Mouse (Mus musculus) fibroblast of lung, adult 2 months (primary cell): Measurements from ENCODE around the gene Dusp16.
"Not testable (repeated sequence)": the region's sequence is repeated elsewhere in the genome, so short reads cannot be mapped to it uniquely, and the experiment has no call there.

ENCODE experiments used
- DNase-seq: peaks from one replicate; pipeline ENCODE4 v3.0.0-alpha.2; 2011; ENCODE audit warnings: low read depth

Dusp16 gene

GRCm38 (mm10) chr6:134696554-134696953 lies 95.9 kb downstream of the Dusp16 start:
- no peak for DNase-seq

DNA sequence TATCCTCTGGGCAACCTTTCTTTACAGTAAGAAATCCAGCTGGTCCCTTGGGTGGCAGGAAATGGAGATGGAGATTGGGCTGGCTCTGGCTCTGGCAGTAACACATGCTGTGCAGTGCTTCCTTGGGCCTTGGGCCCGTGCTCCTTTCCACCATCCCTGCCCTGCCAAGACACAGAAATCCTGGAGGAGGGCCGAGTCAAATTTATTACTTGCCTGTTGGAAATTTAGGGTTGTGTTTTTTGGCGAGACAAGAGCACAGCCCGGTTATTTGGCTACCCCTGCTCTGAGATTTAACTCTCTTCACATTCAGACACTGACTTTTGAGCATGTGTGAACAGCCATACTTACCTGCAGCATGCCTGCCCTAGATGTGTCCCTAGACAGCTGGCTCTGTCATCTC lies 96.3 kb downstream of the Dusp16 start:
- peak; percentile 83 for DNase-seq

GRCm38 (mm10) chr6:134695625-134696024 lies 96.8 kb downstream of the Dusp16 start:
- DNase-seq: peak; percentile 66

DNA sequence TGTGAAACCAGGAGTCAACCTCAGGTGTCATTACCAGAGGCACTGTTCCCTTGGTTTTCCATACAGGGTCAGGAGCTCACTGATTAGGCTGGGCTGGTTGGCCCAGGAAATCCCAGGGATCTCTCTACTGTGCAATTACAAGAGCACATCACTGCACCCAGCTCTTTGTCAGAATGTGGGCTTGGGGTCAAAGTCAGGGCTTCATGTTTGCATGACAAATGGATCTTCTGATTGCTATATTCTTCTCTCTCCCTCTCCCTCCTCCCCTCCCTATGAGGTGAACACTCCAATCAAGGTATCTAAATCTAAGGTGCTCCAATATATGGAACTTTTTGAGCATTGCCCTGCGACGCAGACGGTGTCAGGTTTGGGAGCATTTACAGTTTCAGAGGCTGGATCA lies 97.4 kb downstream of the Dusp16 start:
- no peak for DNase-seq

DNA sequence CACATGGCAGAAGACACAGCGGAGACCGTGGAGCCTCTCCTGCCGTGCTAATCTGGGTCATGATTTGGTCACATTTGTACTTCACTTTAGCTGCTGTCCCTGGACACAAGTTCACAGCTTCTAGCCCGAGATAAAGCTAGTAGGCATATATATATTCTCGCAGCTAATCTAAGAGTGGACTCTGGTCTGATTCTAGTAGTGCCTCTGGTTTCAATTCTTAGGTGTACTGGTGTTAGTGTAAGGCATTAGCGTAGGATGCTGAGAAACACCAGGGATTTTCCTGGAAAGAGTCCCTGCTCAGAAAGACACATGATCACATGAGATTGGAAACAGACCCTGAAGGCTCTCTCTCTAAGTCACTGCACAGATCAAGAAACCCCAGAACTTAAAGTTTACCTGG lies 97.9 kb downstream of the Dusp16 start:
- no peak for DNase-seq

DNA sequence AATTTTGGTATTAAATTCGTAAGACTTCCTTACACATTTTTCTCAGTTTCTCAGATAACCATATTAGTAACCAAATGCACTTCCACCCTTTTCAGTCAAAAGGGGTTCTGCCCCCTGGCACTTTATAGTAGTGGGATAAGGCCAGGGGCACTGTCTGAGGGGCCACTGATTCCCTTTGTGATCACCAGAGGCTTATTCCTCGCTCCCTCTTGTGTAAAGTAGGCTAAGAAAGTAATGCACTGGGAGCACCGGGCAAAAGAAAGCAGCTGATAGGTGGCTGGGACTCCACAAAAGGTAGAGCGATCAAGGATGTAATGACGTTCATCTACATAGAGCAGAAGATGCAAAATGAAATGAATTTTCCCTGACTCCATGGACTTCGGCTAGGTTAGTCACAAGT lies 106.9 kb downstream of the Dusp16 start:
- DNase-seq: no peak

DNA sequence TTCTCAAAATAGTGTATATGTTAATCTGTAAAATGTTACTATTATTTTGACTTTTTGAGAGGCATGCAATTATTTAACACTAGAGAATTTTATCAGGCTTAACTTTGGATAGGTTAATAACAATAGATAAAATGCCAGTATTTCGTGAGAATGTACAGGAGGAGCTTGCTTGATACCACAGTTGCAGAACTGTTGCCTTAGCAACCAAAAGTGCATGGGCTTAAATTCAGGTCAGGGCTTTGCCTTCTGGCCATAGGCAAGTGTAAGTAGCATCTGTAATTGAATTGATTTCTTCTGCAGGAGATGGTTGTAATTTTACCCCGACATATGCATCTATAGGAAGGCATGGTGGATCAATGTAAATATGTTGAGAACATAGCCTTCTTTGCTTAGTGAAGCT lies 107.4 kb downstream of the Dusp16 start:
- DNase-seq: no peak

DNA sequence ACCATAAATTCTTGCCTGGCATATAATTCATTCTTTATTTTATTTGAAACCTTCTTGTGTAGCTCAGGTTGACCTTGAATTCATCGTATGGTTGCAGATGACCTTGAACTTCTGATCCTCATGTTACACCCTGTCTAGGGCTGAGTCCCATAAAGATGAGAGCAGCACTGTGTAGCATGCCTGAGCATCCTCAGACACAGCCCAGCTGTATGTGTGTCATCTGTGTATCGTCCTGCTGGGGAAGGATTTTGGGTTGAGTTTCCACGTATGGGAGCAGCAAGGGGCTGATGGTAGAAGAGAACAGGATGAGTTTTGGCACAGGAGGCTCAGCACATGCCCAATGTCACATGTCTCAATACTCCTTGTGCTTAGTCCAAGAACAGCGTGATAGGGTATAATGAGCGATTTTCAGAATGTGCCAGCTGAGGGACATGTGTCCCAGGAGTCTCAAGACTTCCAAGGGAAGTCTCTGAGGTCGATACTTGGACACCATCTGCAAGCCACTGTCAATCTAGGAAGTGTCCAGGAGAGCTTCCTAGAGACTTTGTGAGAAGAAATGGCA lies 108.0 kb downstream of the Dusp16 start:
- DNase-seq: no peak

GRCm38 (mm10) chr6:134679330-134679729 lies 113.1 kb downstream of the Dusp16 start:
- not testable (repeated sequence) for DNase-seq

DNA sequence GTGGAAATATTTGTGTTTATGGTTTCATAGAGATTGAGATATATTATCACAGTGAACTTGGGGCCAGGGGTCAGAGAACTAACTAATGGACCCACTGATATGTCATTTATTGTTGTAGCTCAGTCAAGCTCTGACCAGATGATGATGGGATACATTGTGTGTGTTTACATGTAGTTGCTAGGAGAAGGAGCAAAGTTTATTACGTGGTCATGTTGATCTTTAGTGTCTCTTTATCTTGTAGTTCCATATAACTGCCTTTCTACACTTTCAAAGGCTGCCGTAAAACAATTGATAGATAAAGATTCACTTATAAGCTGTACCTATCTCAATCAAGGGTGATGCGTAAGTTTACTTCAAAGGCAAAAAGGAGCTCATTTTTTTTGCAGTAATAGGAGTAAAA lies 114.4 kb downstream of the Dusp16 start:
- DNase-seq: no peak

DNA sequence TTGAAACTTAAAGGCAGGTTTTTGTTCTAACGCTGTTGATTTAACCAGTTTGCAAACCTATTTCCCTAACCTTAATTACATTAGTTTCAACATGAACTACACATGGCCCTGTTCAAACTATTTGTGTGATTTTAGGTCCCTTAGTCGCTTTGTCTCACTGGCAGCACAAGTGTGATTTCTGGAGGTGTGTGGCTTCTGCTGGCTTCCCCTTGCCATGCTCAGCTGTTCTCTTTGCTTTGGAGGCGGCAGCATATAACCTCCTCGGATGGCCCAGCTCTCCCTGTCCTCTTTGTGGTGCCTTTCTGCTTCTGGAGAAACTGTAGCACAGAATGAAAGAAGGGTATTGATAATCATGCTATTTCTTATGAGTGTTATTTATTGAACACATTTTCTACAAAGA lies 114.9 kb downstream of the Dusp16 start:
- DNase-seq: no peak

DNA sequence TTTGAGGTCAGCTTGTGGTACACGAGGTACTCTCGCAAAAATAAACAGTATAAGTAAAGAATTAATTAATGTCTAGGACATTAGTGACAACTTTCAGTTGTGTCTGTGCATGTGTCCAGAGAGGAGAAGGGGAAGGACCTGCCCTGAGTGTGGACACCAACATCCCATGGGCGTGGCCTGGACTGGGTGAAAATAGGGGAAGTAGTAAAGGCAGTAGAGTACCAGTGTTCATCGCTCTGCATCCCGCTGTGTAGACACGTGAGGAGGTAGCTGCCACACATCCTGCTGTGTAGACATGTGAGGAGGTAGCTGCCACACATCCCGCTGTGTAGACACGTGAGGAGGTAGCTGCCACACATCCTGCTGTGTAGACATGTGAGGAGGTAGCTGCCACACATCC lies 118.7 kb downstream of the Dusp16 start:
- DNase-seq: not testable (repeated sequence)

- no peak for DNase-seq
Observed at GRCm38 (mm10) chr6:134670881-134671411, 121.5 kb downstream of the Dusp16 start.

- DNase-seq: peak; percentile 44
Observed at GRCm38 (mm10) chr6:134669179-134669865, 123.1 kb downstream of the Dusp16 start.

GRCm38 (mm10) chr6:134668519-134668918 lies 123.9 kb downstream of the Dusp16 start:
- no peak for DNase-seq

DNA sequence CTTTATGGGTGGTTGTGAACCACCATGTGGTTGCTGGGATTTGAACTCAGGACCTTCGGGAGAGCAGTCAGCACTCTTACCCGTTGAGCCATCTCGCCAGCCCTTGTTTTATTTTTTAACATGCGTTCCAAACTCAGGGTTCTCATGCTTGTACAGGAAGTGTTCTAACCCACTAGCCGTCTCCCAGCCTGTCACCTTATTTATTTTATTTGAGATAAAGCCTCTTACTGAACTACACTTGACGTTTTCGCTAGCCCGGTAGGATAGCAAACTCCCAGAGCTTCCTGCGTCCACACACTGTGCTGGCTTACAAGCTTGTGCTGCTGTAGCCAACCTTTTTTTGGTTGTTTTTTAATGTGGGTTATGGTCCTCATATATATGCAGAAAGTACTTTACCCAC lies 126.6 kb downstream of the Dusp16 start:
- no peak for DNase-seq
